Mouse (Mus musculus): ENCODE data around the gene Parp9.
"Not testable (repeated sequence)": the region's sequence is repeated elsewhere in the genome, so short reads cannot be mapped to it uniquely, and the experiment has no call there.

Parp9 gene

DNA sequence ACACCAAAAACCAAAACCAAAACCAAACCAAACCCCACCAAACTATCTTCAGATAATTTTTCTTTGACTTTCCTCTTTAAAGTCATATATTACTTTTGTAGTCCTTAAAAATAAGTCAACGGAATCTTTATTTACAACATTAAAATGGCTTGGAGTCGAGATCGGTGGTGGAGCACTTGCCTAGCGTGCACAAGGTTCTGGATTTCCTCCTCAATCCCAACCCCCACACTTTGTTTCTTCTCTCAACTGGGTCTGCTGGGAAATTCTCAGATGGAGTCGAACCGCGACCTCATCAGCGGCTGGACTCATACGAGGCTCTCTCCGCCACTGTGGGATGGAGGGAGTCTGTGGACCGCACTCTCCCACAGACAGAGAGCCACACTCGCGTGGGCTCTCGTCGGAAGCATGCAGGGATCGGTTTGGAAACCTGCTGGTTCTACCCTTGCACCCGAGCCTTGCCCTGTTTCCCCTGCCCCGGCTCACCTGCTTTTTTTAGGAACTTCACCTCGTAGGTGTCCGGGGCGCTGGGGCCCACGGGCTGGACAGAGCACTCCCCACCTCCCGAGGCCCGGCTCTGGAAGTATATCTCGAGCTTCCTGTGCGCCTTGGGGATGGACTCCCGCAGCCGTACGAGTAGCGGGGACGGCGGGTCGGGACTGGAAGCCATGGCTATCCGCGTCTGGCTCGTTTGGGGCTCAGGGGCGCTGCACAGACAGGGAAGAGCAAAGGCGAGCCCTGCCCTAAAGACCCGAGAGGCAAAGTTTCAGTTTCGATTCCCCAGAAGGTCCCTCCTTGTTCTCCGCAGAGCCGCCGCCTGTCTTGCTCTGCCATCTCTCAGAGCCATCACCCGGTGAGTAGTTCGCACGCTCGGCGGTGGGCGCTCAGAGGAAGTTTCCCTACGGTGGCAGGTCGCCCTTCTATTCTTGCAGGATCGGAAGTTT lies at the start of gene Parp9, which contains the start of gene Dtx3l:
Gene Parp9, plus strand, starts transcription at position 260 of the 941 bp plus-strand sequence.
Gene Dtx3l, minus strand, starts transcription at position 941 of the 941 bp plus-strand sequence.
- DNase-seq, result peak; percentile 73

DNA sequence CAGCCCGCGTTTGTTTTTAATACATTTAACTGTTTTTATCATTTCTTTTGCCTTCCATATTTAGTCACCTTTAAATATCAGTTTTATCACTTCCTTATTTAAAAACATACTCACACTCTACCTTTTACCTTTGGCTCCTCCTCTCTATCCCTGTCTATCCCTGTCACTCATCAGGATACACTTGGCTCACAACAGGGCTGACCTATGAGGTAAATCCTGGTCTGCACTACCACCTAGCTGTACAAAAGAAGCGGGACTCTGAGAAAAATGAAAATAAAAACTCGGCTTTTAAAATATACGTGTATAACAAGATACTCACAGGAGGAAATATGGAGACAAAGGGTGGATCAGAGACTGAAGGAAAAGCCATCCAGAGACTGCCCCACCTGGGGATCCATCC lies 49.4 kb upstream of the Parp9 start:
- DNase-seq, result no peak

DNA sequence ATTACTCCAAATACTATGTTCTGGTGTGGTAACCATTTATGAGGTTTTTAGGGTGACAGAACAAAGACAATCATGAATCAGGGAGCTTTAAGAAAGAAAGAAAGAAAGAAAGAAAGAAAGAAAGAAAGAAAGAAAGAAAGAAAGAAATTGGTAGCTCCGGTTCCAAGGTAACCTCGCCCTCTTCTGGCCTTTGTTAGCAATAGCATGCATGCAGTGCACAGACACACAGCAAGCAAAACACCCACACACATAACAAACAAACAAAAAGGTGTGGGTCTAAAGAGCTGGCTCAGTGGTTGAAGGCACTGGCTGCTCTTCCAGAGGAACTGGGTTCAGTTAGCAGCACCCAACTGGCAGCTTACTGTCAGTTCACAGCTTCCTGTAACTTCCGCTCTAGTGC lies 47.6 kb upstream of the Parp9 start:
- peak; percentile 11 for DNase-seq

DNA sequence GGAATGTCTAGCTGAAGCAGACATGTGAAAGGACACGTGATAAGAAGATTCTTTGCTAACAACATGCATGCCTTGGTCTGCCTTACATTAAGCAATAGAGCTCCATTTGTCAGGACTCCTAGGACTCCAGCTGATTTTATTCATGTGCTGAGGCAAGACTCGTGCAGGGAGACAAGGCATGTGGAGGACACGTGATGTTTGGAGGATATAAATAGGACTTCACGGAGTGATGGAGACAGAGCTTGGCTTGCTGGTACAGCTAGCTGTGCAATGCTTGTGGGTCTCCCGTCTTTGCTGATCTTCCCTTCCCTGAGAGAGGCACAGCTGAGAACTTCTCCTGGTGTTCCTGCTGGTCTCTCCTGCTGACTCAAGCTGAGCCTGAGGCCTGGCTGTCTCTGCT lies 46.7 kb upstream of the Parp9 start:
- not testable (repeated sequence) for DNase-seq

DNA sequence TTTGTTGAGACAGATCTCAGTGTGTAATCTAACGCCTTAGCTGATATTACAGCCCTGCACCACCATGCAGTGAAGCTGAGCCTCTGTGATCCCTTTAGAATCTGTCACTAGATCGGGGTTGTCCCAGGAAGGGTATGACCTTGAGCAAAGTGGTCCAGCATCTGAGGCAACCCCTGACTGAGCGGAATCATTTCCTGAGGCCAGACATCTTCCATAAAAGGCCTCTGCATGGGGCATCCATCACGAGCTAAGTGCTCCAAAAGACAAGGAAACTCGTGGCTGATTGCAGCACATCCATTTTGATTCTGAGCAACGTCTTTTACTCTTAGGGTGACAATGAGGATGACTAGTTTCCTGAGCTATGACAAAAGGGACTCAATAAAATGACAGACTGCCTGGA lies 43.3 kb upstream of the Parp9 start:
- DNase-seq, result no peak

DNA sequence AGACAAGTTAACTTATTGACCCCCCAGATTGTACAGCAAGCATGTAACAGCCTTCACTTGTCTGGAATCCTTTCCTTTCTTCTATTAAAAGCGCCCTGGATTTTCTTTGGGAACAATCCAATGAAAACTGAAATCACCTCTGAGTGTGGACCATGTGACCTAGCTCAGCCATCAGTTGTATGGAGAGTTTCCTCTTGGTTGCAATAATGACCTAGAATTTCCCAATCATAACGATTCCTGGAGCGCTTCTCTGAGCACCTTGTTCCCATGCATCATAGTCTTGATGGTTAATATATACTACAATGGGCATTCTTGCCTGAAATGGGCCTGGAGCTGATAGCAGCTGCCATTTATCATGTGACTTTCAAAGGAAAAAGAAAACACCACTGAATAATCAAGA lies 37.7 kb upstream of the Parp9 start:
- no peak for DNase-seq

DNA sequence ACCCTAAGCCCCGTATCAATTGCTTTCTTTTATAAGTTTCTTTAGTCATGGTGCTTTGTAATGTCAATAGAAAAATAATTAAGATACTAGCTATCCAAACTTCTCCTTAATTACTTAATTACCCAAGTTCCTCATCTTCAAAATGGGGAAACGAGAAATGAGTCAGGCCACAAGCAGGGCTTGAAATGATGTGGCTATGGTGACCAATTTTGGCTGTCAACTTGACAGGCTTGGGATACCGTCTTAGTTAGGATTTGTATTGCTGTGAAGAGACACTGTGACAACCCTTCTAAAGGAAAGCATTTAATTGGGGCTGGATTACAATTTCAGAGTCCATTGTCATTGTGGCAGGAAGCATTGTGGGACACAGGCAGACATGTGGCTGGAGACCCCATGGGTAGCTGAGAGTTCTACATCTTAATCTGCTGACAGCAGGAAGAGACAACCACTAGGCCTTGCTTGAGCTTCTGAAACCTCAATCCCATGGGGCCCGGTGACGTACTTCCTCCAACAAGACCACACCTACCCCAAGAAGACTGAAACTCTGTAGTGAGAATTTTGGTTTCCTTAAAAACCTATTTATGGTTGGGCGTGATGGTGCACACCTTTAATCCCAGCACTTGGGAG lies 35.1 kb upstream of the Parp9 start:
- DNase-seq, result no peak

DNA sequence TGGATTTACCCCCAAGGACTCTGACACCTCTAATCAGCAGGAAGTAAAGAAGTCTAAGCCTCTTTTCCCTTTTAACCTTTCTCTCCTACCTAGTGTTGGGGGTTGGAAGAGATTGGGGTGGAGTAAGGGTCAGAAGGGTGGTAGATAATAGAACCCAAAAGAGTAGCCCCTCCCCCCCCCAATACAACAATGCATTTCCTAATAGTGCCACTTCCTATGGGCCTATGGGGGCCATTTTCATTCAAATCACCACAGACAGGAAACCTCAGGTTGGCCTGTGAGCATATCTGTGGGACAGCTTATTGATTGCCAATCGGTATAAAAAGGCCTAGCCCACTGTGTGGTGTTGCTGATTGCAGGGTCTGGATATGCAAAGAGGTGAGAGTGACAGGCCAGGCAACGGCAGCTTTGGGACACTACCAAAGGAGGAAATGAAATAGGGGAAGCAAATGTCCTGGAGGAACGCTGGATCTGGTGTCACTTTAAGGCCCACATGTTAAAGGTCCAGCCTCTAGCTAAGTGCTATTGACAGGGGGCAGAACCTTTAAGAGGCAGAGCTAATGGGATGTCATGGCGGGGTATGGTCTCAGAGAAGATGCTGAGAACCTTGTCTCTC lies 34.0 kb upstream of the Parp9 start:
- DNase-seq, result no peak

DNA sequence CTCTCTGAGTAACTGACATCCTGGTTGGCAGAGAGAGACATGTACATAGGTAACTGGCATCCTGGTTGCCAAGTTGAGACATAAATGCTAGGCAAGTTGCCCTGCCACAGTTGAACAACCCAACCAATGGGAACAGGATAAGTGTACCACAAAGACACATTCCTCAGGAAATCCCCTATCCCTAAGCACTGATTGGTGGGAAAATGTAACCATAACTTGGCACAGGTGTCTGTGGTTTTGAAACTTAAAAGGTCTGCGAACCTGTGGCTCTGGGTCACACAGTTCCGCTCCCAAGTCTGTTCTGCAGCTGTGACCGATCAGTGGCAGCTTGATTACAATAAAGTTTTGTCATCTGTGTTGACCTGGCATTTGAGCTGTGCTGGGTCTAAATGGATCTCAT lies 32.9 kb upstream of the Parp9 start:
- no peak for DNase-seq

DNA sequence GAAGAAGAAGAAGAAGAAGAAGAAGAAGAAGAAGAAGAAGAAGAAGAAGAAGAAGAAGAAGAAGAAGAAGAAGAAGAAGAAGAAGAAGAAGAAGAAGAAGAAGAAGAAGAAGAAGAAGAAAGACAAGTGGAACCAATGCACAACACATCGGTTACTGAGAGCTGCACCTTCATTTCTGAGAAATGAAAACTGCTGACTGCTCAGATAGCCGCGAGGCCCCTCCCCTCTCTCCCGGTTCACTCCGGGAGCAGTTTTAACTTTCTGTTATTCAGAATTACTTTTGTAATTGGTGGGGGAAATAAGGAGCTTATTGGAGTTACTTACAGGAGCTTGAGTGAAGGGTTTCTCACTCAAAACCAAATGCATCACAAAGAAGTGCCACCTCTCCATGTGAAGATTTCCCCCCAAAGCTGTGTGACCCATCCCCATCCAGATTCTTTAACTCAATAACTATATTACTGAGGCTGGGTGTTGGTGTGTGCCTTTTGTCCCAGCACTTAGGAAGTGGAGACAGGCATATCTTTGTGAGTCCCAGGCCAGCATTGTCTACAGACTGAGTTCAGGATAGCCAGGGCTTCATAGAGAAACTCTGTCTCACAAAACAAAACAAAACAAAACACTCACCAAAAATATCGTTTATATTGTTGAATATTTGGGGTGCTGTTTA lies 32.3 kb upstream of the Parp9 start:
- no peak for DNase-seq

DNA sequence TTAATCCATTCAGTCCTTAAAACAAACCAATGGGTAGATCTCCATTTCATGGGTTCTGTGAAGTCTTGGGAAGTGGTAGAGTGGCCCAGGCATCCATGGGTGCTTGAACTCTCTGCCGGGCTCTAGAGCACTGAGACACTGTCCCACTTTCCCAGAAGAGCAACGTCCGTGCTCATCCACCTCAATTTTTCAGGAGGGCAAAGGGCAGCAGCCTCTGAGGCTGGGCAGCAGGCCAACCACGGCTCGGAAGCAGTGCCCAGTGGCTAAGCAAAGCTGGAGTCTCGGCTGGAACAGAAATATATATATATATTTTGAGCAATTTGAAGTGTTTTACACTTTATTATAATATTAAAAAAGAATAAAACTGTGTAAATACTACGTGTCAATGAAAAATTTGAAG lies 31.4 kb upstream of the Parp9 start:
- DNase-seq, result no peak

DNA sequence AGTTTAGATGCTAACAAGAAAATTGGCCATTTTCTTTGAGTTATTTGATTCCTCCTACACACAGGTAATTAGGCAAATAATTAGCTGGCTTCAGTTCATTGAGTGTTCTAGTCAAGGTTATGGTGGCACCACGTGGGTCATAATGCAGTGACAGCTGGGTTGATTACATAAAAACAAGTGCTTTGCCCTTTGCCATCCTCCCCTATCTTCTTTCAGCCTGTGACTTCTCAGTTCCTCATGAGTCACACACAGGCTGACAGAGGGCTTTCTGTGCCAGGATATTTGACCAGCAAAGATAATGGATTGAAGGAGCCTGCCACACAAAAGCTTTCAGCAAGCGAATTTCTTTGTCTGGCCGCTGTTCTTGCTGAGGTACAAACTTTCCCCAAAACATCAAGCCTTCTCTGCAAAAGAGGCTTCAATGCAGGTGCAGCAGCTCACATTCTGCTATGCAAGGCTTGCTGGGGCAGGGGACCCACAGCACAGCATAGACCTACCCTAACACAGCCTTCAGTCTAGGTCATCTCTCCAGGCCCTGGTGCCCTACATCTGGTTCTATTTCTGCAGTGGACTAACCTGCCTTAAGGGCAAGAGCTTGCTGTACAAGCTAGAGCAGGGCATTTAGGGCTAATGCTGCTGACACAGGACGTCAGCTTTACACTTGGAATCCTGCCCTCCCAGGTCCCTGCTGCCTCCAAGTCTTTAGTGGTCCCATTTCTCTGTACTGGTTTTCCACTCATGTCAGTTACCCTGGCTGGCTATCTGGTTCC lies 30.7 kb upstream of the Parp9 start:
- no peak for DNase-seq

DNA sequence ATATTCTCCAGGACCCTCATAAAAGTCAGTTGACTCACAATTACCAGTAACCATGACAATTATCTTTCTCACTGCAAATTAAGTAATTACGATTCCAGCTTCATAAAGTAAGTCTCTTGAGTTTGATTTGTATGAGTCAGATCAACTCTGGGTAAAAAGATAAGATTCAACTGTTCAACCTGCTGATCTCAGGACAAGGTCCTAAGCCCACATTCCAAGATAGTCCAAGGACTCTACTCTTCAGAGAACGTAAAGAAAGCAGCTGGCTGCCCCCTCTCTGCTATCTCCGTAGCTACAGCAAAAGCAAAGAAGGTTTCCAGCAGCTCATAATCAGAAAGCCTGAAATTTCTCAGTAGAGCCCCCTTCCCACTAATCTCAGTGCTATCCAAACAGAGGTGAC lies 26.8 kb upstream of the Parp9 start:
- no peak for DNase-seq

DNA sequence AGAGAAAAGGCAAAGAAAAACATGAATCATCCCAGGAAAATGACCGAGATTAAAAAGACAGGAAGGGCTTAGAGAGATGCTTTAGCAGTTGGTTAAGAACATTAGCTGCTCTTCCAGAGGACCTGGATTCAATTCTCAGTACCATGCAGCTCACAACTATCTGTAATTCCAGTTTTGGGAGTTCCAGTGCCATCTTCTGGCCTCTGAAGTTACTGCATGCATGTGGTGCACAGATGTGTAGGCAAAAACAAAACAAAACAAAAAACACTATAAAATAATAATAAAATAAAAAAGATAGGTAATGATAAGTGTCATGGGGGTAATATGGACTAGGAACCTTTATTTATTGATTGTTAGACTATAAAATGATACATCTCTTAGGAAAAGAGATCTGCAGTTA lies 24.7 kb upstream of the Parp9 start:
- DNase-seq, result peak; percentile 35

DNA sequence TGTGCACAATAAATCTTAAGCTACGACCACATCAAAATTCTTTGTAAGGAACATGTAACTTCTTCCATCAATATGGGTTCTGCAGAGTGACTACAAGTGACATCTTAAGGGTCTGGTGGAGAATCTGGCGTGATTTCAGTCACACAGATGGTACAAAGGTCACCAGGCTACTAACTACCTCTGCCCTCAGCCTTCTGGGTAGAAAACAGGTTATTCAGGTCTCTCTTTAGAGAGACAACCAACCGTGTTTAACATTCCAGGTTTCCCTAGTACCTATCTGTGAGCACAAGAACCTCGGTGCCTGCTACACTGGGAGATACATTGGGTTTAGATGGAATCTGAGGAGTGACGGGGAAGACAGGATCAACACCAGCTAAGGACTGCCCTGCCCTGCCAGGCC lies 24.0 kb upstream of the Parp9 start:
- DNase-seq, result no peak

DNA sequence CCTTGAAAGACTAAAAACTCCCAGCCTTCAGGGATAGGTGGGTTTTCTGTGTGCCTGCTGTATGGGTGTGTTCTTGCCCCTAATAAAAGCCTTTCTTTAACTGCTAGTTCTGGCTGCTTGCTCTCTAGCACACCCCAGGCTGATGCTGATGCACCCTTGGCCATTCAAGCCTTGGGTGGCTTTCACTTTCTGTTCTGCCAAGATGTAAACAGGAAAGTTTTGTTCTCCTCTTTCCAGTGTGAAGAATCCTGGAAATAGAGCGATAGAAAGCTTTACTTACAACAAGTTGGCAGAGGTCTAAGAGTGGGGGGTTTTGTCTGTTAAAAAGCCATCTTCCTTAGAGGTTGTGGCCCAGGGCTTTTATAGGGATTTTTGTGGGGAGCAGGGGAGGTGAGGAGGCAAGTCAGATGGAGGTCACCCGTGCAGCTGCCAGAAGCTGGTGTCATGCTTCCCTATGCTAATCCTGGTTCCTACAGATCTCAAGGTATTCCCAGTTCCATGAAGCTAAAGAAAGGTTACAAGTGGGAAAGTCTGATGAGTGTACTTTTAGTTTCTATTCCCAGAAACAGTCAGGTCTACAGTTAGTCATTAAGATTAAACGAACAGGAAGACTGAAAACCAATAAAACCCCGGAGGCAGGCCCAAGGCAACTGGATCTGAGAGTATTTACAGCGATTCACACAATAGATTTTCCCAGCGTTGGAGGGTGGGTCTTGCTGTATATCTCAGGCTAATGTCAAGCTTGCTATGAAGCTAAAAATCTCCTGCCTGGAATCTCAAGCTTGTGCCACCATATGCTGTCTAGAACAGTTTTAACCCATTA lies 19.3 kb upstream of the Parp9 start:
- DNase-seq, result no peak

DNA sequence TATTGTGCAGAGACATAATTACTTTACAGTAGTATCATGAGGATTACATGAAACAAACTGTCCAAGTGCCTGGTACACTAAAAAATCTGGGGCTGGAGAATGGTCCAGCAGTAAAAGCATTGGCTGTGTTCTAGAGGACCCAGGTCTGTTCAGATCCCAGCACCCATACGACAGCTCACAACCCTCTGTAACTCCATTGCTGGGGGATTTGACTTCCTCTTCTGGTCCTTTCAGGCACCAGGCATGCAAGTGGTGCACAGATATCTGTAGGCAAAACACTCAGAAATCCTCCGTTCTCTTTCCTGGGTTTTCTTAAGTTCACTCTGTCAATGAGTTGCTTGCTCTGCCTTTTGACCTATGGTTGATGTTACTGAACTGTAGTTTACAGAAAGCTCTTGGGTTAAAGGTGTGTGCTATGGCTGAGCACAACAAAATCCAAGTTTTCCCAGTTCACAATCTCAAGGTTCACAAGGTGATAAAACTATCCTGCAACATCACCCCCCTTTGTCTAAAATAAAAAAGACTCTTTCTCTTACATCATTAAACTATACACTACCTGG lies 16.5 kb upstream of the Parp9 start:
- no peak for DNase-seq

DNA sequence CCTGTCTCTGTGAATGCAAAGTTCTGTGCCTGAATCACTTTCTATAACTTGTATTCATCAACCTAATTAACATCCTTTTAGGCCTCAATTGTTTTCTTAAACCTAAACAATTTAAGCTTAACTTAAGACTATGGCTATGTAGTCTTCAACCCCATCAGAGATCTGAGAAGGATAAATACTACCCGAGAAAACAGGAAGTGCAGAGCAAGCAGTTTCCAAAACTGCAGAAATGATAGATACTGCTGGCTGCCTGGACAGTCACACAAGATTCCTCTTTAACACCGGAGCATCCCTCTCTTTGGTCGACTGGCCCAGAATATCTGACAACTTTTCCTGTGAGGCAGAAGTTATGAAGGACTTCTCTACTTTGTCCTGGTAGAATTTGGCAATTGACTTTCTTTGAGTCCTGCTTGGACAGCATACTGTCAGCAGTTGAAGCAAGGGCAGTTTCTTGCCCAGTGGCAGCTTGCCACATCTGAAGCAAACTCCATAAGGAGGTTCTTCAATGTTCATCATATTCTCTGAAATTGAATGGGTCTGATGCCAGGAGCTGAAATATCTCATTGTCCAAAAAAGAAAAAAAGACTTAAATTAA lies 15.9 kb upstream of the Parp9 start:
- DNase-seq, result no peak

DNA sequence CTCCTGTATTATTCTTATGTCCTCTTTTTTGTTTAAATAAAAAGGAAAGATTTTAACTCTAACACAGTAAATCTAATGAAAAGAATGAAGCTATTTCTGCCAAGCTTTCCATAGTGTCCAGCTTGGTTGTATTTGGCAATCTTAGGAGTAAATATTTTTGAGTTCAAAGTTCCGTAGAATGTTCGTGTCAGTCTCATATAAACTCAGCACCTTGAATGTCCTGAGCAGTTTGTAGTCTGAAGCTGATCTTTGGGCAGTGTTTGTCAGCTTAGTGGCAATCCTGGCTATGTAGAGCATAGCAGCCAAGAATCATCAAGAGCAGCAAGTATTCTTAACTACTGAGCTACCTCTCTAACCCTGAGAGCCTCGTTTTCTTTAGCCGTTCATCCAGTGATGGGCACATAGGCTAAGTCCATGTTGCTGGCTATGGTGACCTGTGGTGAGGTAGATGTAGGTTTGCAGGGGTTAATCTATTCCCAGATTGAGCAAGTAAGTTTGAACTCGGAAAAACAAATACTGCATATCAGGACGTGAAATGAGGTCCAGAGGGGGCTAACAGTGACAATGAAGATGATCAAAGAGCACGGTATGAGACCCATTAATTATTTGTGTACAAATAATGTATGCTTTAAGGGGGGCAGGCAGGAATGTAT lies 14.6 kb upstream of the Parp9 start:
- no peak for DNase-seq

DNA sequence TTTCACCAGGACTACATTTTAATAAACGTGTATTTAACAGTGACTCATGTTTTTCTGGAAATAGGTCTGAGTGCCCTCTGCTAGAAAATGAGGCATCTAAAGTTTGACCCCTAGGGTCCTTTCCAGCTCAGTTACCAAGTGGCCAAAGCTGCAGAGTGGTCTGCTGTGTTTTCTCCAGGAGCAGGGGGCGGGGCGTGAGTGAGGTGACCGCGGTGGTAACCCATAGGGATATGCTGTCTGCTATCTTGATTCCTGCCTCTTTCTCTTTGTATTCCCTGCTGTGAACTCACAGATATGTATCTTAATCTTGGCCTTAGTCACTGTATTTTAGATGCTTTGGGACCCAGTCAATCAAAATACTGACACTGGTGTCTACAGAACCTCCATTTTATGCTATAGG lies 13.9 kb upstream of the Parp9 start:
- DNase-seq, result no peak
